Comparison of ENCODE assay signal across 8 mouse cellular contexts in genomic region chr1:160184506-160184905, GRCm38 (mm10). TPM values are rescaled to one million over a fixed set of nuclear protein-coding genes. Genes with fewer than 3 reads are reported as not detected.
DNase-seq lines count a peak whose midpoint lies in the region; ATAC-seq lines count a peak whose summit lies in the region.

No protein-coding gene starts in this region.

- no peak for DNase-seq in heart, postnatal 25 days (ENCODE audit: low spot score)
- peak; percentile 13 to 32 for DNase-seq in adrenal gland, postnatal 36 days
- peak; percentile 73 for DNase-seq in limb, embryonic 11.5 days (ENCODE audit: low spot score)
- DNase-seq in neural tube, embryonic 11.5 days (ENCODE audit: low spot score), result peak; percentile 76

- no peaks in the 10 kb centered on the region for H3K4me1 ChIP-seq in heart, embryonic 16.5 days (ENCODE audit: control insufficient read depth, insufficient read depth, low read length)
- no peaks in the 10 kb centered on the region for H3K4me1 ChIP-seq in forebrain, embryonic 13.5 days
- H3K4me1 ChIP-seq in intestine, embryonic 16.5 days (ENCODE audit: control insufficient read depth, insufficient read depth, low read length), result no peaks in the 10 kb centered on the region
- H3K4me1 ChIP-seq in limb, embryonic 11.5 days (ENCODE audit: control insufficient read depth, insufficient read depth, low read length), result no peaks in the 10 kb centered on the region
- peaks cover 3% of the 10 kb centered on the region; the same call in 1 of the 2 replicates for H3K4me1 ChIP-seq in neural tube, embryonic 11.5 days (ENCODE audit: control insufficient read depth, insufficient read depth, low read length)

- H3K27ac ChIP-seq in heart, embryonic 16.5 days (ENCODE audit: low read length), result no peak overlapping the region
- no peak overlapping the region for H3K27ac ChIP-seq in forebrain, embryonic 13.5 days
- H3K27ac ChIP-seq in intestine, embryonic 16.5 days (ENCODE audit: low read length), result no peak overlapping the region
- no peak overlapping the region for H3K27ac ChIP-seq in limb, embryonic 11.5 days (replicated peaks; ENCODE audit: low read depth, low read length)
- no peak overlapping the region for H3K27ac ChIP-seq in neural tube, embryonic 11.5 days (ENCODE audit: low read depth, low read length)

- H3K36me3 ChIP-seq in heart, embryonic 16.5 days (ENCODE audit: control insufficient read depth, insufficient read depth), result no peaks in the 10 kb centered on the region
- no peaks in the 10 kb centered on the region for H3K36me3 ChIP-seq in forebrain, embryonic 13.5 days (ENCODE audit: poor library complexity, severe bottlenecking)
- H3K36me3 ChIP-seq in intestine, embryonic 16.5 days (ENCODE audit: control insufficient read depth, insufficient read depth, low read length), result no peaks in the 10 kb centered on the region
- H3K36me3 ChIP-seq in limb, embryonic 11.5 days (ENCODE audit: control insufficient read depth, insufficient read depth, low read length), result no peaks in the 10 kb centered on the region
- H3K36me3 ChIP-seq in neural tube, embryonic 11.5 days (ENCODE audit: control insufficient read depth, insufficient read depth, low read length), result no peaks in the 10 kb centered on the region

- ATAC-seq in heart, embryonic 16.5 days (replicated peaks; ENCODE audit: extremely low read depth, insufficient read depth, low FRiP score), result peak; percentile 58; the same call in 1 of the 2 replicates
- peak; percentile 90 for ATAC-seq in forebrain, embryonic 13.5 days
- ATAC-seq in intestine, embryonic 16.5 days, result peak; percentile 63; the same call in 1 of the 2 replicates
- ATAC-seq in limb, embryonic 11.5 days (ENCODE audit: insufficient number of reproducible peaks, low FRiP score, low TSS enrichment, low read depth), result no peak
- peak; percentile 78 for ATAC-seq in neural tube, embryonic 11.5 days (ENCODE audit: insufficient read depth, low FRiP score, low TSS enrichment)
- no peak for ATAC-seq in erythroid progenitor cell, adult 5-6 weeks (replicated peaks; ENCODE audit: low FRiP score, poor library complexity, severe bottlenecking)

- H3K9ac ChIP-seq in heart, embryonic 16.5 days (ENCODE audit: low read length), result no peak overlapping the region
- H3K9ac ChIP-seq in forebrain, embryonic 13.5 days, result no peak overlapping the region
- H3K9ac ChIP-seq in intestine, embryonic 16.5 days (ENCODE audit: low read depth, low read length), result no peak overlapping the region
- H3K9ac ChIP-seq in limb, embryonic 11.5 days (ENCODE audit: low read length), result no peak overlapping the region
- no peak overlapping the region for H3K9ac ChIP-seq in neural tube, embryonic 11.5 days (ENCODE audit: low read length)

- no peaks in the 10 kb centered on the region for H3K9me3 ChIP-seq in heart, embryonic 16.5 days (replicated peaks; ENCODE audit: control insufficient read depth, low read length)
- no peaks in the 10 kb centered on the region for H3K9me3 ChIP-seq in forebrain, embryonic 13.5 days (replicated peaks)
- no peaks in the 10 kb centered on the region for H3K9me3 ChIP-seq in intestine, embryonic 16.5 days (ENCODE audit: control insufficient read depth, low read length)
- H3K9me3 ChIP-seq in limb, embryonic 11.5 days (ENCODE audit: control insufficient read depth, low read length), result no peaks in the 10 kb centered on the region
- no peaks in the 10 kb centered on the region for H3K9me3 ChIP-seq in neural tube, embryonic 11.5 days (ENCODE audit: control insufficient read depth, low read length)

- H3K4me3 ChIP-seq in heart, embryonic 16.5 days (ENCODE audit: low read length), result no peak overlapping the region
- H3K4me3 ChIP-seq in forebrain, embryonic 13.5 days, result no peak overlapping the region
- H3K4me3 ChIP-seq in intestine, embryonic 16.5 days (ENCODE audit: low read length), result no peak overlapping the region
- H3K4me3 ChIP-seq in limb, embryonic 11.5 days (ENCODE audit: low read depth, low read length), result no peak overlapping the region
- no peak overlapping the region for H3K4me3 ChIP-seq in neural tube, embryonic 11.5 days (ENCODE audit: low read depth, low read length)

- H3K4me2 ChIP-seq in heart, embryonic 16.5 days (ENCODE audit: low read depth, low read length), result no peak overlapping the region
- no peak overlapping the region for H3K4me2 ChIP-seq in forebrain, embryonic 13.5 days
- H3K4me2 ChIP-seq in intestine, embryonic 16.5 days (ENCODE audit: low read depth, low read length), result no peak overlapping the region
- H3K4me2 ChIP-seq in limb, embryonic 11.5 days (ENCODE audit: low read depth, severe bottlenecking), result no peak overlapping the region
- H3K4me2 ChIP-seq in neural tube, embryonic 11.5 days (ENCODE audit: low read depth), result no peak overlapping the region

- intact Hi-C loops in heart, postnatal 25 days (cut with DNase I), result loop anchor here (10.0 kb wide), 2 partner anchors 270 to 790 kb away; no protein-coding TSS in a partner anchor

- 15% methylated on average over 5 of the region's 5 CpGs for WGBS in heart, embryonic 16.5 days
- WGBS in forebrain, embryonic 13.5 days, result 17% methylated on average over 5 of the region's 5 CpGs
- 12% methylated on average over 5 of the region's 5 CpGs for WGBS in intestine, embryonic 16.5 days
- WGBS in limb, embryonic 11.5 days, result 19% methylated on average over 5 of the region's 5 CpGs
- 26% methylated on average over 5 of the region's 5 CpGs for WGBS in neural tube, embryonic 11.5 days

- H3K27me3 ChIP-seq in heart, embryonic 16.5 days (ENCODE audit: control insufficient read depth, insufficient read depth, low read length), result no peaks in the 10 kb centered on the region
- H3K27me3 ChIP-seq in forebrain, embryonic 13.5 days, result 0 out of 2 replicates have a peak, but pooled peaks cover 2% of the 10 kb centered on the region
- H3K27me3 ChIP-seq in intestine, embryonic 16.5 days (replicated peaks; ENCODE audit: control insufficient read depth, insufficient read depth, low read length), result no peaks in the 10 kb centered on the region
- no peaks in the 10 kb centered on the region for H3K27me3 ChIP-seq in limb, embryonic 11.5 days (ENCODE audit: control insufficient read depth, insufficient read depth, low read length)
- no peaks in the 10 kb centered on the region for H3K27me3 ChIP-seq in neural tube, embryonic 11.5 days (ENCODE audit: control insufficient read depth, insufficient read depth, low read length)

RNA-seq across cellular contexts. Expression of gene Mrps14, which starts 10.5 kb away (rescaled TPM):
- 201 and 210 TPM in 2 replicates for polyA plus RNA-seq in heart, embryonic 16.5 days (2015; fragmentation: Nextera tagmentation; extraction: Ambion mirVana)
- total RNA-seq in heart, postnatal 25 days (2021), result 100 to 1,000 TPM; 111 to 113 TPM
- total RNA-seq in adrenal gland, postnatal 36 days (2021), result 100 to 1,000 TPM in 1 of 2 experiments, 10 to 100 TPM in 1; 99.1 to 112 TPM
- 240 and 275 TPM in 2 replicates for polyA plus RNA-seq in forebrain, embryonic 13.5 days (2015; fragmentation: Nextera tagmentation; extraction: Ambion mirVana)
- polyA plus RNA-seq in intestine, embryonic 16.5 days (2015; fragmentation: Nextera tagmentation; extraction: Ambion mirVana), result 273 and 306 TPM in 2 replicates
- 236 and 239 TPM in 2 replicates for polyA plus RNA-seq in limb, embryonic 11.5 days (2014; fragmentation: Nextera tagmentation; extraction: Ambion mirVana)
- polyA plus RNA-seq in neural tube, embryonic 11.5 days (2014; fragmentation: Nextera tagmentation; extraction: Ambion mirVana), result 193 and 213 TPM in 2 replicates
- total RNA-seq in erythroid progenitor cell, adult 5-6 weeks (2015; ENCODE audit: low replicate concordance), result 35.3 and 54.1 TPM in 2 replicates
- 16.1 and 25.7 TPM in 2 replicates for total RNA-seq in erythroid progenitor cell, adult 5-6 weeks (2017; ENCODE audit: low replicate concordance)

RNA-seq across cellular contexts. Expression of gene Cacybp, which starts 28.2 kb away (rescaled TPM):
- polyA plus RNA-seq in heart, embryonic 16.5 days (2015; fragmentation: Nextera tagmentation; extraction: Ambion mirVana), result 146 and 196 TPM in 2 replicates
- total RNA-seq in heart, postnatal 25 days (2021), result 10 to 100 TPM; 64.0 to 74.6 TPM
- total RNA-seq in adrenal gland, postnatal 36 days (2021), result 100 to 1,000 TPM in 1 of 2 experiments, 10 to 100 TPM in 1; 89.7 to 126 TPM
- polyA plus RNA-seq in forebrain, embryonic 13.5 days (2015; fragmentation: Nextera tagmentation; extraction: Ambion mirVana), result 297 and 319 TPM in 2 replicates
- 164 and 181 TPM in 2 replicates for polyA plus RNA-seq in intestine, embryonic 16.5 days (2015; fragmentation: Nextera tagmentation; extraction: Ambion mirVana)
- polyA plus RNA-seq in limb, embryonic 11.5 days (2014; fragmentation: Nextera tagmentation; extraction: Ambion mirVana), result 317 and 326 TPM in 2 replicates
- polyA plus RNA-seq in neural tube, embryonic 11.5 days (2014; fragmentation: Nextera tagmentation; extraction: Ambion mirVana), result 295 and 310 TPM in 2 replicates
- total RNA-seq in erythroid progenitor cell, adult 5-6 weeks (2015; ENCODE audit: low replicate concordance), result 54.8 and 74.6 TPM in 2 replicates
- total RNA-seq in erythroid progenitor cell, adult 5-6 weeks (2017; ENCODE audit: low replicate concordance), result 20.9 and 60.2 TPM in 2 replicates

RNA-seq across cellular contexts. Expression of gene Tnn, which starts 31.1 kb away (rescaled TPM):
- polyA plus RNA-seq in heart, embryonic 16.5 days (2015; fragmentation: Nextera tagmentation; extraction: Ambion mirVana), result 0.19 and 0.20 TPM in 2 replicates
- not detected for total RNA-seq in heart, postnatal 25 days (2021)
- total RNA-seq in adrenal gland, postnatal 36 days (2021), result under 1 TPM; 0.10 to 0.20 TPM
- polyA plus RNA-seq in forebrain, embryonic 13.5 days (2015; fragmentation: Nextera tagmentation; extraction: Ambion mirVana), result 0.04 TPM in 1 of 2 replicates, not detected in the other
- polyA plus RNA-seq in intestine, embryonic 16.5 days (2015; fragmentation: Nextera tagmentation; extraction: Ambion mirVana), result 6.1 and 7.7 TPM in 2 replicates
- polyA plus RNA-seq in limb, embryonic 11.5 days (2014; fragmentation: Nextera tagmentation; extraction: Ambion mirVana), result 0.20 TPM in 1 of 2 replicates, not detected in the other
- polyA plus RNA-seq in neural tube, embryonic 11.5 days (2014; fragmentation: Nextera tagmentation; extraction: Ambion mirVana), result 0.04 and 0.08 TPM in 2 replicates
- total RNA-seq in erythroid progenitor cell, adult 5-6 weeks (2015; ENCODE audit: low replicate concordance), result not detected in 2 replicates
- not detected in 2 replicates for total RNA-seq in erythroid progenitor cell, adult 5-6 weeks (2017; ENCODE audit: low replicate concordance)

Comparison
In these comparisons a context has a peak if more than half of its experiments do, and no peak if none do; other contexts are left out.
1. ATAC-seq: peak in heart, embryonic 16.5 days (single experiment), forebrain, embryonic 13.5 days (single experiment), intestine, embryonic 16.5 days (single experiment) and neural tube, embryonic 11.5 days (single experiment); none in limb, embryonic 11.5 days (single experiment) and erythroid progenitor cell, adult 5-6 weeks (single experiment).